Mouse (Mus musculus): ENCODE measurements around the gene Por. TPM values are rescaled to one million over a fixed set of nuclear protein-coding genes. Genes with fewer than 3 reads are reported as not detected.

Por gene
- total RNA-seq, 1 experiment from 2014 or later = 51.2 TPM

- no peak for ATAC-seq (replicated peaks; ENCODE audit: insufficient number of reproducible peaks, low FRiP score, low TSS enrichment, poor library complexity, severe bottlenecking)
Observed at GRCm38 (mm10) chr5:135690401-135690800, 20.6 kb downstream of the Por start.

- no peak for ATAC-seq (replicated peaks; ENCODE audit: insufficient number of reproducible peaks, low FRiP score, low TSS enrichment, poor library complexity, severe bottlenecking)
Observed at GRCm38 (mm10) chr5:135691266-135691665, 21.4 kb downstream of the Por start.

GRCm38 (mm10) chr5:135693281-135693853, 23.5 kb downstream of the Por start:
- no peak for ATAC-seq (replicated peaks; ENCODE audit: insufficient number of reproducible peaks, low FRiP score, low TSS enrichment, poor library complexity, severe bottlenecking)

- no peak for ATAC-seq (replicated peaks; ENCODE audit: insufficient number of reproducible peaks, low FRiP score, low TSS enrichment, poor library complexity, severe bottlenecking)
Observed at GRCm38 (mm10) chr5:135695277-135695721, 25.5 kb downstream of the Por start.

- ATAC-seq (replicated peaks; ENCODE audit: insufficient number of reproducible peaks, low FRiP score, low TSS enrichment, poor library complexity, severe bottlenecking) = no peak
Observed at GRCm38 (mm10) chr5:135697711-135698111, 27.9 kb downstream of the Por start.

DNA sequence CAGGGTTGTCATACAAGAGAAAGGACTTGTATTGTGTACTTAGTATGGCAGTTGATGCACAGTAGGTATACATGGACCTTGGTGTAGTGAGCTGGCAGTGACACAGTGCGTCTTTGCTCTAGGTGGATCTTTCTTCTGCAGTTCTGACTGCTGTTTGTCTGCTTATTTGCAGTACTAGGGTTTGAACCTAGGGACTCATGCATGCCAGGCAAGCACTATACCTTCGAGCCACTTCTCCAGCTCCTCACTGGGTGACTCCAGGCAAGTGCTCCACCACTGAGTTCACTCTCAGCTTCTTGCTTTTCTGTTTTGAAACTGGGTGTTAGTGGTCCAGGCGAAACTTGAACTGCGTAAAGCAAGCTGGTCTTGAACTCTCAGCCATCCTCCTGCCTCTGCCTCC, 31.8 kb downstream of the Por start:
- no peak for ATAC-seq (replicated peaks; ENCODE audit: insufficient number of reproducible peaks, low FRiP score, low TSS enrichment, poor library complexity, severe bottlenecking)

GRCm38 (mm10) chr5:135702190-135702589, 32.4 kb downstream of the Por start:
- no peak for ATAC-seq (replicated peaks; ENCODE audit: insufficient number of reproducible peaks, low FRiP score, low TSS enrichment, poor library complexity, severe bottlenecking)

DNA sequence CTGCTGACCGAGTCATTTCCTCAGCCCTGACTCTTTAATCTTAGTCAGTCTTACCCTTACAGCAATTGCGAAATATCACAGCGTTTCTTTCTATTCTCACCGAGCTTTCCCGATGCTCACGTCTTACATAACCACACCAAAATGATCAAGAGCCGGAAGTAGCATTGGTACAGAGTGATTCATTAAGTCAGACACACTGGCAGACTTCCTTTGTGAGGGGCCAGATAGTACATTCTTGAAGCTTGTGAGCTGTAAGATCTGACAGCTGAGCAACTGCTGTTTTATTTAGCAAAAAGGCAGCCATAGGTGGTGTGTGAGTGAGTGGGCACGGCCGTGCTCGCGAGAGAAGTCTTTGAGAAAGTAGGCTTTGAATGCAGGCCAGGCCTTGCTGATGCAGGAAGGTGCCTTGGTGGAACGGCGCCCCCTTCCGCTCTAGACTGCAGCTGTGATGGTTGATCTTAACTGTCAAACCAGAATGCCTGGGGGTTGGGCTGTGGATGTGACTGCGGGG, 32.9 kb downstream of the Por start:
- ATAC-seq (replicated peaks; ENCODE audit: insufficient number of reproducible peaks, low FRiP score, low TSS enrichment, poor library complexity, severe bottlenecking) = peak; percentile 90

GRCm38 (mm10) chr5:135703431-135703830, 33.6 kb downstream of the Por start:
- no peak for ATAC-seq (replicated peaks; ENCODE audit: insufficient number of reproducible peaks, low FRiP score, low TSS enrichment, poor library complexity, severe bottlenecking)

DNA sequence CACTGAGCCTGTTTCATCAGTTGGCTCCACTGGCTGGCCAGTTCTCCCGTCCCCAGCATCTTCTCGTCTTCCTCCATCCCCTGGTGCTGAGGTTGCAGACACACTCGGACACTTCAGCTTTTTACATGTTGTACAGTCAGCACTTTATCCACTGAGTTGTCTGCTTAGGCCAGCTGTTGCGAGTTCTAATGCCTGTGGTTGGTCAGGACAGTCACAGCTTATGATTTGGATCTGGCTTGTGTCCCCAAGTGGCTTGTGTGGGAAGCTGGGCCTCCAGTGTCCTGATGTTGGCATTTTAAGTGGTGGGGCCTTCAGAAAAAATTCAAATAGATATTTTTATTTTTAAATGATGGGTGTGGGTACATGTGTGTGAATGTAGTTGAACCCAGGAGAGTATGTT, 35.5 kb downstream of the Por start:
- no peak for ATAC-seq (replicated peaks; ENCODE audit: insufficient number of reproducible peaks, low FRiP score, low TSS enrichment, poor library complexity, severe bottlenecking)

DNA sequence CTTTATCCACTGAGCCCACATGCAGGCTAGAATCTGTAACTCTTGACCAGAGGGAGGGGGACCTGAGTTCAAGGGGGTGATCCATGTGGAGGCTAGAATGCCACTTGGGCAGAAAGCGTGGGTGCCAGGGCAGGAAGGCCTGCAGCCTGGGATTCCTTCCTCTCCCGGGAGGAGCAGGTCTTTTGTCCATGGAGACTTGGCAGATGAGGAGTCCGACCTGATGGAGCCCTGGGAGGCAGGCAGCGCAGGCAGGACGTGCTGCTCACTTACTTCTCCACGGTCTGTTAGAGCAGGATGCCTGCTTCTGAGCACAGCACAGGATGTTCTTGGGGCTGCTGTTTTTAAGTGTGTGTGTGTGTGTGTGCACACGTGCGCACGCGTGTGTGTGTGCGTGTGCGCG, 37.2 kb downstream of the Por start:
- no peak for ATAC-seq (replicated peaks; ENCODE audit: insufficient number of reproducible peaks, low FRiP score, low TSS enrichment, poor library complexity, severe bottlenecking)

DNA sequence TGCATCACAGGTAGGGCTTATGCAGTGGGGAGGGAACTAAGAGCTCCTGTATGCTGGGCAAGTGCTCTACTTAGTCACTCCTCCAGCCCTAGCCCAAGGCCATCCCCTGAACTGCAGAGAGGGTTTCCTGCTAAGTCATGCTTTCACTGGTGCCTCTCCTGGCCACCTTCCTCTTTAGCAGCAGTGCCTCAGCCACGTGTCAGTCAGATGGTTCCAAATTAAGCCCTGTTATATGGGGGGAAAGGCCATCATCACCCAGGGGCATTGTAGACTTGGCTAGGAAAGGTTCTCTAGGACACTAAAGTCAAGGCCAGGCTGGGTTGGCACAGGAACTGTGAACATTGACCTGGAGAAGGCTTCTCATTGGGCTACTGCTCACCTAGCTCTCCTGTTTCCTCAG, 38.0 kb downstream of the Por start:
- peak; percentile 69 for ATAC-seq (replicated peaks; ENCODE audit: insufficient number of reproducible peaks, low FRiP score, low TSS enrichment, poor library complexity, severe bottlenecking)

GRCm38 (mm10) chr5:135709716-135710115, 39.9 kb downstream of the Por start:
- ATAC-seq (replicated peaks; ENCODE audit: insufficient number of reproducible peaks, low FRiP score, low TSS enrichment, poor library complexity, severe bottlenecking) = no peak

- peak; percentile 89 for ATAC-seq (replicated peaks; ENCODE audit: insufficient number of reproducible peaks, low FRiP score, low TSS enrichment, poor library complexity, severe bottlenecking)
Observed at GRCm38 (mm10) chr5:135710599-135711214, 40.9 kb downstream of the Por start.

GRCm38 (mm10) chr5:135711582-135712355, 41.9 kb downstream of the Por start:
- ATAC-seq (replicated peaks; ENCODE audit: insufficient number of reproducible peaks, low FRiP score, low TSS enrichment, poor library complexity, severe bottlenecking) = no peak

GRCm38 (mm10) chr5:135712803-135713202, 43.0 kb downstream of the Por start:
- no peak for ATAC-seq (replicated peaks; ENCODE audit: insufficient number of reproducible peaks, low FRiP score, low TSS enrichment, poor library complexity, severe bottlenecking)

DNA sequence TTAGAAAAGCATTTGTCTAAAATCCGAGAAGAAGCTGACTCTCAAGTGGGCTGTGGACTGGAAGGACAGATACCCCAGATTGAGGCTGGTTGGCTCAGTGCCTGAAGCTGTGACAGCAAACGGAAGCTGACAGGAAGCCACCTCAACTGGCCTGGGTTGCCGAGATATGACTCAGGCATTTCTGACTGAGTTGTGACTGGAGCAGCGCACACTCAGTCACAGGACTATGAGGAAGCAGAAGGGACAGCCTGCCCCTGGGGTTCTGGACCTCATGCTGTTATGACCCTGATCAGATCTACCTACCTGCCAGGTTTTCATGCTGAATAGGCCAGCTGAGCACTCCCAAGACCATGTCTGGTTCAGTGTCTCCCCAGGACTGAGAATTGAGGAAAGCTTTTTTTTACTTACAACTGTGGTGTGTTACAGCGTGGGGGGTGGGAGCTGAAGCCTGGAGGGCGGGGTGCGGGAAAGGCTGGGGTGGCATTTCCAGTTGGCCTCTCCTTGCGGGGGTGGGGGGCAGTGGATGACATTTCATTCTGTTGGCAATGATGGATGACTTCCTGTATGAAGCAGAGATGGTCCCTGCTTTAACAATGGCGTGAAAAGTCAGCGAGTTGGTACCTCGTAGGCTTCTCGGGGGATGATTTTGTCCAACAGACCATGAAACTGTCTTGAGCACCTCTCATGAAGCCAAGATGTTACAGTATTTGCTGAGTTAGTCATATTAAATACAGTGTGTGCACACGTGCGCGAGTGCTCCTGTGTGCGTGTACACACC, 43.8 kb downstream of the Por start:
- ATAC-seq (replicated peaks; ENCODE audit: insufficient number of reproducible peaks, low FRiP score, low TSS enrichment, poor library complexity, severe bottlenecking) = peak; percentile 90

GRCm38 (mm10) chr5:135715624-135716023, 45.8 kb downstream of the Por start:
- ATAC-seq (replicated peaks; ENCODE audit: insufficient number of reproducible peaks, low FRiP score, low TSS enrichment, poor library complexity, severe bottlenecking) = no peak

DNA sequence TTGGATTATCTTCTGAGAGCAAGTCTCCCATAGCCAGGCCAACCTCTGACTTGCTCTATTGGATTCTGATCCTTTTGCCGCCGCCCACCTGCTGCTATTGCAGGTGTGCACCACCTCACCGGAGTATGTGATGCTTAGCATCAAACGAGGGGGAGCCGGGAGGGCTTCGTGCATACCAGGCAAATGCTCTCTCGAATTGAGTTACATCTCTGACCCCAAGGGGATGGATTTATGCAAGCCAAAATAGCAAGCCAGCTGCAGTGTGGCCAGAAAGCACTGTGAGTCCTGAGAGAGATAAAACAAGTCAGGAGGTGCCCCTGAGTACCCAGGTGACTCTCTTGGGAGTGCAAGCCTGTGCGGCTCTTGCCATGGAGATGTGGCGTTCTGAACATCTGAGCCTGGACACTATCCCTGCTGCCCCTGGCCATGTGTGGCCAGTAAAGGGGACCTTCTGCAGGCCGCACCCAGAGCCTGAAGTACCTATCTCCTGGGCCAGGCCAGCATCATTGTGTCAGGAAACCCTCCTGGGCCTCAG, 49.8 kb downstream of the Por start:
- no peak for ATAC-seq (replicated peaks; ENCODE audit: insufficient number of reproducible peaks, low FRiP score, low TSS enrichment, poor library complexity, severe bottlenecking)
